ENCODE assay signal across 26 mouse cellular contexts in the genomic region with DNA sequence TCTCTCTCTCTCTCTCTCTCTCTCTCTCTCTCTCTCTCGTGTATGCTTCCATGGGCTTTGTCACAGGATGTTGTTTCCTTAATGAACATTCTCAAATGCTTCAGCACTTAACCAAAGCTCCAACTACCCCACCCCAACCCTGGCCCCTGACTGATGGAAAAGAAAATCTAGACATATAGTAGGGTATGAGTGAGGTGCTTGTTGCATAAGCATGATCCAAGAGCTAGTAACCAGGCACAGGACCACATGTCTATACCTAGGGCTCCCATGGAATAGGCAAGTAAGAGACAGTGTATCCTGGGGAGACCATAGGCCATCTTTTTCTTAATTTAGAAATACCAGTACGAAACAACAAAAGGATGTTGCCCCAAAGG.
A peak's percentile ranks its signal among the peaks of the same experiment; 100 is the strongest.
DNase-seq lines count a peak whose midpoint lies in the region; ATAC-seq and TF ChIP-seq lines count a peak whose summit lies in the region.
"Had no signal": no experiment of that assay in that cellular context is flagged by ENCODE, and none has a peak within 500 bp of the region (broad histone marks: within the 10 kb centered on the region; RNA-seq: fewer than 3 reads in every experiment).

No protein-coding gene starts in this region.

- TF ChIP-seq CTCF in layer of hippocampus, adult 2 months (conservative IDR thresholded peaks at IDR 0.05), result no peak
- TF ChIP-seq CTCF in midbrain, postnatal 0 days (IDR thresholded peaks at IDR 0.05), result no peak

- H3K9me3 ChIP-seq in hindbrain, embryonic 12.5 days (replicated peaks), result no peaks in the 10 kb centered on the region
- H3K9me3 ChIP-seq in hindbrain, embryonic 11.5 days (ENCODE audit: control insufficient read depth, low read length), result no peaks in the 10 kb centered on the region
- no peaks in the 10 kb centered on the region for H3K9me3 ChIP-seq in midbrain, postnatal 0 days (ENCODE audit: low read length)
- no peaks in the 10 kb centered on the region for H3K9me3 ChIP-seq in midbrain, embryonic 13.5 days
- no peaks in the 10 kb centered on the region for H3K9me3 ChIP-seq in hindbrain, embryonic 16.5 days (ENCODE audit: control insufficient read depth, low read length)
- H3K9me3 ChIP-seq: forebrain, embryonic 10.5 days; forebrain, embryonic 13.5 days; heart, embryonic 12.5 days; heart, embryonic 15.5 days; hindbrain, embryonic 15.5 days had no signal

- no peak for DNase-seq in hindbrain, embryonic 11.5 days (ENCODE audit: low spot score)
- DNase-seq in layer of hippocampus, adult 2 months (ENCODE audit: low spot score in 2 of 2), result no peak
- no peak for DNase-seq in layer of hippocampus, postnatal 10 days (ENCODE audit: low spot score in 2 of 2)
- no peak for DNase-seq in midbrain, postnatal 0 days (ENCODE audit: low spot score)
- DNase-seq: adrenal gland, postnatal 10 days; adrenal gland, postnatal 36 days; B cell, adult 2 months; cerebellum, adult 18-20 months; cerebellum, adult 9-10 months; cerebellum, postnatal 14 days; gastrocnemius, postnatal 25 days; heart, adult 18-20 months; heart, postnatal 10 days; heart, postnatal 36 days had no signal

- H3K9ac ChIP-seq in hindbrain, embryonic 12.5 days, result no peak overlapping the region
- no peak overlapping the region for H3K9ac ChIP-seq in hindbrain, embryonic 11.5 days (ENCODE audit: low read depth, low read length)
- H3K9ac ChIP-seq in midbrain, postnatal 0 days (replicated peaks; ENCODE audit: low read length, poor library complexity, severe bottlenecking), result no peak overlapping the region
- no peak overlapping the region for H3K9ac ChIP-seq in midbrain, embryonic 13.5 days (replicated peaks)
- no peak overlapping the region for H3K9ac ChIP-seq in hindbrain, embryonic 16.5 days (ENCODE audit: low read depth, low read length)
- H3K9ac ChIP-seq: forebrain, embryonic 13.5 days; heart, embryonic 12.5 days; heart, embryonic 15.5 days; hindbrain, embryonic 15.5 days had no signal

- no peak overlapping the region for H3K4me3 ChIP-seq in hindbrain, embryonic 12.5 days
- no peak overlapping the region for H3K4me3 ChIP-seq in hindbrain, embryonic 11.5 days (ENCODE audit: low read depth, low read length)
- no peak overlapping the region for H3K4me3 ChIP-seq in layer of hippocampus, adult 2 months
- no peak overlapping the region for H3K4me3 ChIP-seq in midbrain, postnatal 0 days (ENCODE audit: low read depth, low read length)
- H3K4me3 ChIP-seq in midbrain, embryonic 13.5 days (replicated peaks), result no peak overlapping the region
- no peak overlapping the region for H3K4me3 ChIP-seq in hindbrain, embryonic 16.5 days (ENCODE audit: low read length)
- H3K4me3 ChIP-seq: forebrain, embryonic 10.5 days; forebrain, embryonic 13.5 days; heart, embryonic 12.5 days; heart, embryonic 15.5 days; hindbrain, embryonic 15.5 days had no signal

- H3K4me2 ChIP-seq in hindbrain, embryonic 12.5 days (replicated peaks), result no peak overlapping the region
- H3K4me2 ChIP-seq in hindbrain, embryonic 11.5 days (replicated peaks; ENCODE audit: low read depth, low read length), result no peak overlapping the region
- no peak overlapping the region for H3K4me2 ChIP-seq in midbrain, postnatal 0 days (ENCODE audit: low read depth, low read length, poor library complexity, severe bottlenecking)
- H3K4me2 ChIP-seq in midbrain, embryonic 13.5 days (replicated peaks), result no peak overlapping the region
- H3K4me2 ChIP-seq in hindbrain, embryonic 16.5 days (ENCODE audit: low read length), result no peak overlapping the region
- H3K4me2 ChIP-seq: forebrain, embryonic 13.5 days; heart, embryonic 12.5 days; heart, embryonic 15.5 days; hindbrain, embryonic 15.5 days had no signal

- H3K36me3 ChIP-seq in hindbrain, embryonic 12.5 days, result no peaks in the 10 kb centered on the region
- no peaks in the 10 kb centered on the region for H3K36me3 ChIP-seq in hindbrain, embryonic 11.5 days (ENCODE audit: control insufficient read depth, insufficient read depth, low read length)
- no peaks in the 10 kb centered on the region for H3K36me3 ChIP-seq in midbrain, postnatal 0 days (ENCODE audit: insufficient read depth, low read length)
- H3K36me3 ChIP-seq in midbrain, embryonic 13.5 days, result no peaks in the 10 kb centered on the region
- no peaks in the 10 kb centered on the region for H3K36me3 ChIP-seq in hindbrain, embryonic 16.5 days (ENCODE audit: control insufficient read depth, insufficient read depth, low read length)
- H3K36me3 ChIP-seq: forebrain, embryonic 10.5 days; G1E; heart, embryonic 12.5 days; heart, embryonic 15.5 days; hindbrain, embryonic 15.5 days had no signal

- ATAC-seq in hindbrain, embryonic 12.5 days (ENCODE audit: low FRiP score), result no peak
- no peak for ATAC-seq in hindbrain, embryonic 11.5 days (ENCODE audit: low FRiP score)
- peak; percentile 63; the same call in 1 of the 2 replicates for ATAC-seq in midbrain, postnatal 0 days (ENCODE audit: low FRiP score)
- no peak for ATAC-seq in midbrain, embryonic 13.5 days
- peak; percentile 20; the same call in 1 of the 2 replicates for ATAC-seq in hindbrain, embryonic 16.5 days
- ATAC-seq: forebrain, embryonic 13.5 days; inflammation-experienced regulatory T-cells, adult 6 months; Patski had no signal

- H3K27ac ChIP-seq in hindbrain, embryonic 12.5 days, result 0 out of 2 replicates have a peak overlapping the region, but pooled peaks have one; percentile 25
- H3K27ac ChIP-seq in hindbrain, embryonic 11.5 days (ENCODE audit: low read depth, low read length), result no peak overlapping the region
- H3K27ac ChIP-seq in layer of hippocampus, adult 2 months, result peak overlapping the region; percentile 76
- no peak overlapping the region; the same call in 1 of the 2 replicates for H3K27ac ChIP-seq in midbrain, postnatal 0 days (ENCODE audit: low read depth, low read length)
- H3K27ac ChIP-seq in midbrain, embryonic 13.5 days, result no peak overlapping the region
- H3K27ac ChIP-seq in hindbrain, embryonic 16.5 days (ENCODE audit: low read depth, low read length), result peak overlapping the region; percentile 11; the same call in 1 of the 2 replicates
- H3K27ac ChIP-seq: forebrain, embryonic 10.5 days; forebrain, embryonic 13.5 days; heart, embryonic 15.5 days; hindbrain, embryonic 15.5 days had no signal

- H3K27me3 ChIP-seq in hindbrain, embryonic 12.5 days, result no peaks in the 10 kb centered on the region
- H3K27me3 ChIP-seq in hindbrain, embryonic 11.5 days (ENCODE audit: control insufficient read depth, insufficient read depth, low read length), result no peaks in the 10 kb centered on the region
- H3K27me3 ChIP-seq in midbrain, postnatal 0 days (ENCODE audit: insufficient read depth, low read length), result no peaks in the 10 kb centered on the region
- no peaks in the 10 kb centered on the region for H3K27me3 ChIP-seq in midbrain, embryonic 13.5 days
- H3K27me3 ChIP-seq in hindbrain, embryonic 16.5 days (replicated peaks; ENCODE audit: control insufficient read depth, insufficient read depth, low read length), result no peaks in the 10 kb centered on the region
- H3K27me3 ChIP-seq: CH12.LX; forebrain, embryonic 13.5 days; heart, embryonic 12.5 days; heart, embryonic 15.5 days; hindbrain, embryonic 15.5 days; Patski had no signal

- peaks cover 5% of the 10 kb centered on the region; the same call in 1 of the 2 replicates for H3K4me1 ChIP-seq in hindbrain, embryonic 12.5 days
- H3K4me1 ChIP-seq in hindbrain, embryonic 11.5 days (replicated peaks; ENCODE audit: control insufficient read depth, insufficient read depth, low read length), result no peaks in the 10 kb centered on the region
- H3K4me1 ChIP-seq in midbrain, postnatal 0 days (ENCODE audit: insufficient read depth, low read length), result 0 out of 2 replicates have a peak, but pooled peaks cover 4% of the 10 kb centered on the region
- peaks cover 12% of the 10 kb centered on the region; the same call in 1 of the 2 replicates for H3K4me1 ChIP-seq in midbrain, embryonic 13.5 days (replicated peaks)
- no peaks in the 10 kb centered on the region for H3K4me1 ChIP-seq in hindbrain, embryonic 16.5 days (ENCODE audit: control insufficient read depth, insufficient read depth, low read depth, low read length)
- H3K4me1 ChIP-seq: forebrain, embryonic 10.5 days; forebrain, embryonic 13.5 days; heart, embryonic 12.5 days; heart, embryonic 15.5 days had no signal

- WGBS in hindbrain, embryonic 12.5 days, result 58% methylated on average over 2 of the region's 2 CpGs
- 70% methylated on average over 2 of the region's 2 CpGs for WGBS in hindbrain, embryonic 11.5 days
- WGBS in midbrain, postnatal 0 days, result 56% methylated on average over 2 of the region's 2 CpGs
- WGBS in midbrain, embryonic 13.5 days, result 54% methylated on average over 2 of the region's 2 CpGs
- 47% methylated on average over 2 of the region's 2 CpGs for WGBS in hindbrain, embryonic 16.5 days

Comparison
In these comparisons a context has a peak if more than half of its experiments do, and no peak if none do; other contexts are left out.
1. ATAC-seq: peak in midbrain, postnatal 0 days (single experiment) and hindbrain, embryonic 16.5 days (single experiment); none in hindbrain, embryonic 12.5 days (single experiment), hindbrain, embryonic 11.5 days (single experiment) and midbrain, embryonic 13.5 days (single experiment).
2. H3K27ac ChIP-seq: peak in hindbrain, embryonic 12.5 days (single experiment), layer of hippocampus, adult 2 months (single experiment) and hindbrain, embryonic 16.5 days (single experiment); none in hindbrain, embryonic 11.5 days (single experiment), midbrain, postnatal 0 days (single experiment) and midbrain, embryonic 13.5 days (single experiment).